Mouse (Mus musculus): ENCODE results near the gene Palmd. TPM values are rescaled to one million over a fixed set of nuclear protein-coding genes. Genes with fewer than 3 reads are reported as not detected.

Gene Palmd
- polyA plus RNA-seq, 1 experiment from 2014 or later, result 6.4 TPM

DNA sequence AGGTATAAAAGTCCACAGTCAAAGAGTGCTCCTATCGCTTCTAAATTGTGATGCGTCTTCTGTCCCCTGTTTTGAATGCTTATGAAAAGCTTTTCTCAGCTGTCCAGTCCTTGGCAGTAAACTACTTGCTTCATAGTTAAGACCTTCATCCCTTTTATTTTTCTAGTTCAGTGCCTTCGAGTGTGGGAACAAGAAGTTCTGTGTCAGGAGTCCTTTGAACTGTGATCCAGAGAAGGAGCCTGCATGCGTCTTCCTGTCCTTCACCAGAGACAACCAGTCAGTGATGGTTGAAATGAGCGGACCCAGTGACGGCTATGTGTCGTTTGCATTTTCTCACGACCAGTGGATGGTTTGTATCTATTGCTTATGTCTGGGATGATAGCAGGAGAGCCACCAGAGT lies 83.8 kb downstream of the Palmd start:
- Histone ChIP-seq H3K36me3 (no peaks in the 10 kb centered on the region), H3K27ac (replicated peaks) (no peak overlapping the region), H3K4me1 (replicated peaks) (no peaks in the 10 kb centered on the region), H3K9ac (no peak overlapping the region), H3K4me3 (no peak overlapping the region), H3K9me3 (no peaks in the 10 kb centered on the region), H3K4me2 (no peak overlapping the region), H3K27me3 (no peaks in the 10 kb centered on the region)
- ATAC-seq (ENCODE audit: low read depth), result no peak
- WGBS, result 89% methylated on average over 8 of the region's 8 CpGs

DNA sequence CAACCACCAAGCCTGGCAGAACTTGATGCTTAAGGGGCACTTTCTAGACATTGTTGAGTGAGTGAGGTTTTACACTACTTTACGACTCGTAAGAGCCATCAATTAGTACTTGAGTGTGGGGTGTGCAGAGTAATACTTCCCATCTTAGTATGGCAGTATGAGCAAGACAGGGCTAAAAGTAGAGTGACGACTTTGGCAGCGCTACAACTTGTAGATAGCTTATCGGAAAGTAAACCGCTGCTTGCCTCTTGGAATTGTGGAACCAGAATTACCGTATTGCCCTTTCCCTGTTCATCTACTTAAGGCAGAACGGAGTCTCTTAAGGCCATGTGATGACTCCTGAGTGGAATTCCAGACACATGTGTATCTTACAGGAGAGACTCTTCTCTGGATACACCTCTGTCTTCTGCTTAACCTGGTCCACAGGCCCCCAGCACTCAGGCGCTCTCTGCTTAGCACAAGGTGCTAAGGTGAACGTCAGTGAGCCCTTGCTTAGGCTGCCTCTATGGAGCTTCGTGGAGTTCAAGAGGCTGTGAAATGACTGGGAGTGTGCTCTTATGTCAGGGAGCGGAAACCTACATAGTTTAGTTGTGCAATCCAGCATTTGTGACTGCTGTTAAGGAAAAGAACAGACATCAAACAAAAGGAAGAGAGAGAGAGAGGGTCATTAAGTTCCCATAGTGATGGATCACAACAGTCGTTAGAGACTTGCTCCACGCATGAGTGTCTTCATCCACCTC lies 86.4 kb downstream of the Palmd start:
- Histone ChIP-seq H3K4me2 (no peak overlapping the region), H3K4me1 (replicated peaks) (no peaks in the 10 kb centered on the region), H3K27ac (replicated peaks) (no peak overlapping the region), H3K9ac (no peak overlapping the region), H3K36me3 (no peaks in the 10 kb centered on the region), H3K9me3 (no peaks in the 10 kb centered on the region), H3K27me3 (no peaks in the 10 kb centered on the region), H3K4me3 (no peak overlapping the region)
- WGBS, result 83% methylated on average over 14 of the region's 14 CpGs
- ATAC-seq (ENCODE audit: low read depth), result no peak

DNA sequence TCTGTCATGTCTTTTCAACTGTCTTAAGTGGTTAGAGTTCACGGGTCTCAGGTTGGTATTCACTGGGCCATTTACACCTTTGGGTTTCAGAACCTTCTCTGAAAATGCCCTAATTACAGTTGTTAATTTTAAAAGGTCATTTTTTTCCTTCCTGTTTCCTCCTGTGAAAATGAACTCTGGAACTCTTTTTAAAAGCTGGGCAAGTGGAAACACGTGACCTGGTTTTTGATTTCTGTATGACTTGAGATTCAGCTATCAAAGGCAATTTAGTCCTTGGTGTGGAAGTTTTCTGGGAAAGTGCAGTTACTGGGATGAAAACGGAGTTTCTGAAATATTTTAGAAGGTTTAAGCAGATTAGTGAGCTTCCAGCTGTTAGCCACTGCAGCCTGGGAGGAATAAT lies 98.4 kb downstream of the Palmd start:
- no peak overlapping the region for H3K27ac ChIP-seq (replicated peaks)
- no peaks in the 10 kb centered on the region for H3K36me3 ChIP-seq
- H3K4me3 ChIP-seq, result no peak overlapping the region
- H3K27me3 ChIP-seq, result no peaks in the 10 kb centered on the region
- no peaks in the 10 kb centered on the region for H3K4me1 ChIP-seq (replicated peaks)
- H3K4me2 ChIP-seq, result no peak overlapping the region
- H3K9ac ChIP-seq, result no peak overlapping the region
- ATAC-seq (ENCODE audit: low read depth), result no peak
- WGBS, result 70% methylated on average over 3 of the region's 3 CpGs
- H3K9me3 ChIP-seq, result no peaks in the 10 kb centered on the region

Other genes with a start within 250 kb of the Palmd start
- 18.3 and 19.3 TPM in 2 replicates for gene Agl, start 160.8 kb downstream of the Palmd start, polyA plus RNA-seq (2015; fragmentation: Nextera tagmentation; extraction: Ambion mirVana)
- gene Frrs1, start 109.5 kb downstream of the Palmd start, polyA plus RNA-seq (2015; fragmentation: Nextera tagmentation; extraction: Ambion mirVana), result 2.4 and 3.0 TPM in 2 replicates
- not detected in 2 replicates for gene 4930455H04Rik, start 720 bp downstream of the Palmd start, polyA plus RNA-seq (2015; fragmentation: Nextera tagmentation; extraction: Ambion mirVana)

All from neural tube, embryonic 13.5 days (tissue).